Mouse (Mus musculus) heart, adult 9 months (tissue): ENCODE results near the gene Mosmo.

ENCODE experiments used
- DNase-seq, 2 experiments: peaks; one replicate each; pipeline ENCODE4 v3.0.0; 2022; ENCODE audit warnings: low spot score in 2 of 2

Mosmo gene

DNA sequence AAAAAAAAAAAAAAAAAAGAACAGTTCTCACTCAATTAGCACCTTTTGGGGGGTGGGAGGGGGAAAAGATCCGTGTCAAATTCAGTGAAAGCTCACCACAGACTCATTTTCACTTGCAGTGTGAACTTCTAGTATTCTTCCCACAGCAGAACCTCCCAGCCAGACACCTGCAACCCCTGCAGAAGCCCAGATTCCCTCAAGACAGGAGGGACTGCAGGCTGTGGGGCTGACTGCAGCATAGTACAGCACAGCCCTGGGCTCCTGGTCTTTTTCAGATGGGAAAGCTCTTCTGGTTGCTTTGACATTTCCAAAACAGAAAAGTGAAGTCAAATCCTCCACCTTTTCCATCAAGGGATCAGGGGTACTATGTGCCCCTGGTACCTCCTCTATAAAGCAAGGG, 90.0 kb downstream of the Mosmo start:
- no peak for DNase-seq

DNA sequence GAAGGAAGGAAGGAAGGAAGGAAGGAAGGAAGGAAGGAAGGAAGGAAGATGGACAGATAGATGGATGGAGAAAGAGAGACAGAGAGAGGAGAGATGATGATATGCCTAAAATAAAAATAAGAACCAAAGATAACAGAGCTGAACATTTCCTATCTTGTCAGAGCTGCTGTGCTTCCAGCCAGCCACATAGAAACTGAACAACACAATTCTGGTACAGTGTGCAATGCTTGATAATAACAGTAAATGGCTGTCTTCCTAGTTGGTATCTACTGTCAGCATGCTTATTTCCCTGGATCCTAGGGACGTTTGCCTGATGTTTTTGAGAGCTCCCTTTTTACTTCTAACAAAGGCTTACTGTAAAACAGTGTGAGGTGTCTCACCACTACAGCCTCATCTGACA, 94.0 kb downstream of the Mosmo start:
- DNase-seq = no peak

DNA sequence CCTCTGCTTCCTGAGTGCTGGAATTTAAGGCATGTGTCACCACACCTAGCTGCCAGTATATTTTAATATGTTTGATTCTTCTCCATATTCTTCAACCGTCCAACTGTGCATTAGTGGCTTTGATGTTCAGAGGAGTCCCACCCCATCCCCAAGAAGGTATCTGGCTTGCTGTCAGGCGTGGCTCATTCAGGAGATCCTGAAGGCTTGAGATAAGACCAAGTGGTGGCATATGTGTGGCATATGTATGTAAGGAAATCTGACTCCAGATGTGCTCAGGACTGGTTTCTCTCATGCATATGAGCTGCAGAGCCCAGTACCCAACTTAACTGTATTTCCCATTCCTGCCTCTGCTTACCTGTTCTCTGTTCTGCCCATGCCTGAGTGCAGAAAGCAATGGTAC, 100.6 kb downstream of the Mosmo start:
- DNase-seq = no peak
